ENCODE assay signal across 15 mouse cellular contexts in genomic region chrX:99585703-99586102, GRCm38 (mm10).
DNase-seq lines count a peak whose midpoint lies in the region; ATAC-seq and TF ChIP-seq lines count a peak whose summit lies in the region.
"Had no signal": no experiment of that assay in that cellular context is flagged by ENCODE, and none has a peak within 500 bp of the region (broad histone marks: within the 10 kb centered on the region; RNA-seq: fewer than 3 reads in every experiment).

No protein-coding gene starts in this region.

- H3K4me1 ChIP-seq in midbrain, embryonic 11.5 days (ENCODE audit: control insufficient read depth, insufficient read depth, low read length): no peaks in the 10 kb centered on the region
- no peaks in the 10 kb centered on the region for H3K4me1 ChIP-seq in midbrain, embryonic 14.5 days (ENCODE audit: control insufficient read depth, insufficient read depth, low read length)
- H3K4me1 ChIP-seq in forebrain, embryonic 11.5 days (replicated peaks; ENCODE audit: control insufficient read depth, insufficient read depth, low read length): no peaks in the 10 kb centered on the region
- no peaks in the 10 kb centered on the region for H3K4me1 ChIP-seq in intestine, embryonic 15.5 days (replicated peaks)
- H3K4me1 ChIP-seq in kidney, postnatal 0 days (replicated peaks; ENCODE audit: insufficient read depth, low read length): no peaks in the 10 kb centered on the region
- H3K4me1 ChIP-seq: liver, embryonic 15.5 days had no signal

- ATAC-seq in midbrain, embryonic 11.5 days (ENCODE audit: low FRiP score): no peak
- no peak for ATAC-seq in midbrain, embryonic 14.5 days (ENCODE audit: low FRiP score, low TSS enrichment)
- peak; percentile 69 for ATAC-seq in forebrain, embryonic 11.5 days (replicated peaks; ENCODE audit: low FRiP score)
- ATAC-seq in intestine, embryonic 15.5 days: peak; percentile 80
- peak; percentile 82; the same call in 1 of the 2 replicates for ATAC-seq in kidney, postnatal 0 days (replicated peaks; ENCODE audit: low FRiP score, low read depth)
- ATAC-seq: activated CD4-positive, CD25-positive, alpha-beta regulatory T cell, adult 4 months had no signal

- no peak overlapping the region for H3K9ac ChIP-seq in midbrain, embryonic 11.5 days (ENCODE audit: low read length)
- no peak overlapping the region for H3K9ac ChIP-seq in midbrain, embryonic 14.5 days (replicated peaks; ENCODE audit: low read length)
- no peak overlapping the region for H3K9ac ChIP-seq in forebrain, embryonic 11.5 days (ENCODE audit: low read length)
- H3K9ac ChIP-seq in intestine, embryonic 15.5 days: no peak overlapping the region
- H3K9ac ChIP-seq in kidney, postnatal 0 days (ENCODE audit: low read depth, low read length): no peak overlapping the region
- H3K9ac ChIP-seq: liver, embryonic 15.5 days had no signal

- peaks cover 19% of the 10 kb centered on the region for H3K27me3 ChIP-seq in midbrain, embryonic 11.5 days (ENCODE audit: control insufficient read depth, insufficient read depth, low read length)
- H3K27me3 ChIP-seq in midbrain, embryonic 14.5 days (ENCODE audit: control insufficient read depth, insufficient read depth, low read length): peaks cover 4% of the 10 kb centered on the region; the same call in 1 of the 2 replicates
- peaks cover 6% of the 10 kb centered on the region for H3K27me3 ChIP-seq in forebrain, embryonic 11.5 days (ENCODE audit: control insufficient read depth, insufficient read depth, low read length)
- peaks cover 3% of the 10 kb centered on the region; the same call in 1 of the 2 replicates for H3K27me3 ChIP-seq in intestine, embryonic 15.5 days (replicated peaks)
- H3K27me3 ChIP-seq in kidney, postnatal 0 days (ENCODE audit: insufficient read depth, low read length): no peaks in the 10 kb centered on the region
- H3K27me3 ChIP-seq: liver, embryonic 15.5 days had no signal

- no peaks in the 10 kb centered on the region for H3K36me3 ChIP-seq in midbrain, embryonic 11.5 days (ENCODE audit: control insufficient read depth, insufficient read depth, low read length)
- H3K36me3 ChIP-seq in midbrain, embryonic 14.5 days (ENCODE audit: control insufficient read depth, insufficient read depth, low read length): no peaks in the 10 kb centered on the region
- no peaks in the 10 kb centered on the region for H3K36me3 ChIP-seq in forebrain, embryonic 11.5 days (ENCODE audit: control insufficient read depth, insufficient read depth, low read length)
- H3K36me3 ChIP-seq in intestine, embryonic 15.5 days: no peaks in the 10 kb centered on the region
- no peaks in the 10 kb centered on the region for H3K36me3 ChIP-seq in kidney, postnatal 0 days (ENCODE audit: insufficient read depth, low read length)
- H3K36me3 ChIP-seq: limb, embryonic 10.5 days; liver, embryonic 15.5 days had no signal

- DNase-seq in midbrain, embryonic 11.5 days (ENCODE audit: low spot score, missing footprints): peak; percentile 76
- DNase-seq in midbrain, embryonic 14.5 days: no peak
- no peak for DNase-seq in forebrain, embryonic 11.5 days (ENCODE audit: low spot score)
- no peak for DNase-seq in kidney, postnatal 0 days (ENCODE audit: low spot score)
- DNase-seq in gastrocnemius, postnatal 36 days: no peak
- no peak for DNase-seq in retina, postnatal 1 day
- no peak for DNase-seq in layer of hippocampus, postnatal 36 days
- DNase-seq: cerebellum, adult 11 months; lung, postnatal 14 days; right cerebral cortex, postnatal 25 days; thymus, adult 2 months had no signal

- 19% methylated on average over 3 of the region's 3 CpGs for WGBS in midbrain, embryonic 11.5 days
- WGBS in midbrain, embryonic 14.5 days: 30% methylated on average over 3 of the region's 3 CpGs
- WGBS in forebrain, embryonic 11.5 days: 27% methylated on average over 3 of the region's 3 CpGs
- WGBS in intestine, embryonic 15.5 days: 42% methylated on average over 3 of the region's 3 CpGs
- 48% methylated on average over 3 of the region's 3 CpGs for WGBS in kidney, postnatal 0 days

- no peak overlapping the region for H3K4me3 ChIP-seq in midbrain, embryonic 11.5 days (ENCODE audit: low read depth, low read length)
- no peak overlapping the region for H3K4me3 ChIP-seq in midbrain, embryonic 14.5 days (replicated peaks; ENCODE audit: low read depth, low read length)
- H3K4me3 ChIP-seq in forebrain, embryonic 11.5 days (ENCODE audit: low read depth, low read length): no peak overlapping the region
- H3K4me3 ChIP-seq in intestine, embryonic 15.5 days (replicated peaks): no peak overlapping the region
- no peak overlapping the region for H3K4me3 ChIP-seq in kidney, postnatal 0 days (replicated peaks; ENCODE audit: low read depth, low read length)
- H3K4me3 ChIP-seq: limb, embryonic 10.5 days; liver, embryonic 15.5 days had no signal

- no peak for TF ChIP-seq CTCF in kidney, postnatal 0 days (IDR thresholded peaks at IDR 0.05; ENCODE audit: low read depth)

- no peaks in the 10 kb centered on the region for H3K9me3 ChIP-seq in midbrain, embryonic 11.5 days (ENCODE audit: control insufficient read depth, low read length)
- no peaks in the 10 kb centered on the region for H3K9me3 ChIP-seq in midbrain, embryonic 14.5 days (ENCODE audit: control insufficient read depth, low read length)
- no peaks in the 10 kb centered on the region for H3K9me3 ChIP-seq in forebrain, embryonic 11.5 days (ENCODE audit: control insufficient read depth, low read length)
- no peaks in the 10 kb centered on the region for H3K9me3 ChIP-seq in intestine, embryonic 15.5 days
- no peaks in the 10 kb centered on the region for H3K9me3 ChIP-seq in kidney, postnatal 0 days (replicated peaks; ENCODE audit: low read length)
- H3K9me3 ChIP-seq: limb, embryonic 10.5 days; liver, embryonic 15.5 days had no signal

- H3K4me2 ChIP-seq in midbrain, embryonic 11.5 days: no peak overlapping the region
- no peak overlapping the region for H3K4me2 ChIP-seq in midbrain, embryonic 14.5 days (ENCODE audit: low read length)
- H3K4me2 ChIP-seq in forebrain, embryonic 11.5 days (ENCODE audit: low read depth, low read length, severe bottlenecking): no peak overlapping the region
- H3K4me2 ChIP-seq in intestine, embryonic 15.5 days (replicated peaks): no peak overlapping the region
- no peak overlapping the region for H3K4me2 ChIP-seq in kidney, postnatal 0 days (ENCODE audit: low read length)
- H3K4me2 ChIP-seq: liver, embryonic 15.5 days had no signal

- intact Hi-C loops in gastrocnemius, postnatal 36 days (cut with DNase I): no loop called here

- no peak overlapping the region for H3K27ac ChIP-seq in midbrain, embryonic 11.5 days (ENCODE audit: low read depth, low read length)
- H3K27ac ChIP-seq in midbrain, embryonic 14.5 days (replicated peaks; ENCODE audit: low read depth, low read length): no peak overlapping the region
- no peak overlapping the region for H3K27ac ChIP-seq in forebrain, embryonic 11.5 days (ENCODE audit: low read depth, low read length)
- H3K27ac ChIP-seq in intestine, embryonic 15.5 days: no peak overlapping the region
- peak overlapping the region; percentile 57; the same call in 1 of the 2 replicates for H3K27ac ChIP-seq in kidney, postnatal 0 days
- H3K27ac ChIP-seq: limb, embryonic 10.5 days; liver, embryonic 15.5 days had no signal

Comparison
In these comparisons a context has a peak if more than half of its experiments do, and no peak if none do; other contexts are left out.
1. ATAC-seq: peak in forebrain, embryonic 11.5 days (single experiment), intestine, embryonic 15.5 days (single experiment) and kidney, postnatal 0 days (single experiment); none in midbrain, embryonic 11.5 days (single experiment) and midbrain, embryonic 14.5 days (single experiment).